Mouse (Mus musculus) bone marrow macrophage, adult 2 months (primary cell): ENCODE results near the gene Adra2b.

ENCODE experiments used
- CTCF ChIP-seq: IDR thresholded peaks from 2 replicates; pipeline ENCODE4 v1.5.1; 2012; ENCODE audit warnings: low read depth, mild to moderate bottlenecking, low read length, moderate library complexity
- POLR2A ChIP-seq: IDR thresholded peaks from 2 replicates; pipeline ENCODE4 v1.6.1; 2012; ENCODE audit warnings: mild to moderate bottlenecking, low read depth, low read length, borderline replicate concordance

GRCm38 (mm10) chr2:127370561-127371483 lies 7.8 kb downstream of the Adra2b start:
- TF ChIP-seq CTCF (no peak), POLR2A (no peak)
